Mouse (Mus musculus): ENCODE measurements around the gene Snx29.

DNA sequence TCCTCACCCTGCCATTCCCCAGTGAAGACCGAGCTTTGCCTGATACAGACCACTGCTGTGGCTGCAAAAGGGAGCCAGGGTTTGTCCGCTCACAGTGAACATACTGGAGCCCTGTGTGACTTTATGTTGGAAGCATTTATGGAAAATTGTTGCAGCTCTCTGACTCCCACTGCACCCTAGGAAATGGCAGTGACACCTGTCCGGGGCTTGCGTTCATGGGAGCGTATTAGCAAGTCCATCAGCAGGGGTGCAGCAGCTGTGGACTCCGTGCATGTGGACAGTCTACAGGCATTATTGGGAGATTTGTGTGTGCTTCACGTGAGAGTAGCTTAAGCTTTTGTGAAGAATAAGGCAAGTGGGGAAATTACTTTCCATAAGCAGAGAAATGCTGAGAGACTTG lies 307.0 kb downstream of the Snx29 start:
- TF ChIP-seq CTCF (IDR thresholded peaks at IDR 0.05; ENCODE audit: low read depth) (no peak), EP300 (IDR thresholded peaks at IDR 0.05; ENCODE audit: low read depth) (no peak)

Measured in liver, embryonic 14.5 days (tissue).